Mouse (Mus musculus) kidney, adult 2 months (tissue): ENCODE measurements around the gene 2310046K23Rik.

ENCODE experiments used
- CTCF ChIP-seq: fragments of 200-500 bp; conservative IDR thresholded peaks from 2 replicates; pipeline ENCODE4 v1.5.1; 2011; ENCODE audit warnings: low read depth, mild to moderate bottlenecking, control low read depth, low read length, moderate library complexity, mixed read lengths; ENCODE audit not compliant: insufficient read depth, insufficient read length
- POLR2A ChIP-seq: fragments of 200-500 bp; IDR thresholded peaks from one replicate; pipeline ENCODE4 v1.6.1; 2011; ENCODE audit warnings: low read depth, low read length, control low read depth

DNA sequence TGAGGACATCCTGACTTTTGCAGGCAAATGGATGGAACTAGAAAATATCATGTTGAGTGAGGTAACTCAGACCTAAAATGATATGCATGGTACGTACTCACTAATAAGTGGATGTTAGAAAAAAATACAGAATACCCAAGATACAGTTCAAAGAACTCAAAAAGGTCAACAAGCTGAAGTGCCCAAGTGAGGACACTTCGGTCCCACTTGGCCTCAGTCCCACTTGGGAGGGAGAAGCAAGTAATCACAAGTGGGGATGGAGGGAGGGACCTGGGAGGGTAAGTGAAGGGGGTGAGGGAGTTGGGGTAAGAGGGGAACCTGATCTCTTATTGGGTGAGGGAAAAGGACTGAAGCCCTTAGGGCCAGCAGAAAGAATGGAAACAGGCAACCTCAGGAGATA, 34.4 kb upstream of the 2310046K23Rik start:
- TF ChIP-seq CTCF (no peak), POLR2A (no peak)
